Mouse (Mus musculus) embryonic facial prominence, embryonic 11.5 days (tissue): ENCODE data around the gene Eif4e2. TPM values are rescaled to one million over a fixed set of nuclear protein-coding genes. Genes with fewer than 3 reads are reported as not detected.

Source experiments
- ATAC-seq: fragments of 200-750 bp; cut with Nextera tagmentation; replicated peaks from 2 replicates; pipeline ENCODE4 v1.8.0; 2017; ENCODE audit warnings: low read depth; ENCODE audit not compliant: insufficient number of reproducible peaks, low FRiP score, low TSS enrichment
- DNase-seq: peaks from one replicate; pipeline ENCODE4 v3.0.0-alpha.2; 2015; ENCODE audit warnings: low spot score
- H3K27ac ChIP-seq: fragments of 300-500 bp; sonication (generic); replicated peaks from 2 replicates; pipeline ENCODE4 v1.5.1; 2014; ENCODE audit warnings: mild to moderate bottlenecking, low read depth, low read length, control low read depth
- H3K27me3 ChIP-seq: fragments of 300-500 bp; sonication (generic); 2 replicates; pipeline ENCODE4 v1.6.1; 2014; ENCODE audit warnings: mild to moderate bottlenecking, low read length, moderate library complexity, mixed read lengths; ENCODE audit not compliant: control insufficient read depth, insufficient read depth
- H3K36me3 ChIP-seq: fragments of 300-500 bp; sonication (generic); replicated peaks from 2 replicates; pipeline ENCODE4 v1.6.1; 2014; ENCODE audit warnings: low read depth, mild to moderate bottlenecking, low read length, moderate library complexity, mixed read lengths; ENCODE audit not compliant: control insufficient read depth, insufficient read depth
- H3K4me1 ChIP-seq: fragments of 300-500 bp; sonication (generic); 2 replicates; pipeline ENCODE4 v1.6.1; 2014; ENCODE audit warnings: low read length, mixed read lengths; ENCODE audit not compliant: control insufficient read depth, insufficient read depth
- H3K4me2 ChIP-seq: fragments of 300-500 bp; sonication (generic); 2 replicates; pipeline ENCODE4 v1.6.1; 2014; ENCODE audit warnings: low read depth, mild to moderate bottlenecking, control low read depth, low read length, moderate library complexity
- H3K4me3 ChIP-seq: fragments of 300-500 bp; sonication (generic); 2 replicates; pipeline ENCODE4 v1.5.1; 2014; ENCODE audit warnings: low read depth, low read length, control low read depth
- H3K9ac ChIP-seq: fragments of 300-500 bp; sonication (generic); replicated peaks from 2 replicates; pipeline ENCODE4 v1.6.1; 2014; ENCODE audit warnings: mild to moderate bottlenecking, control low read depth, low read length
- H3K9me3 ChIP-seq: fragments of 300-500 bp; sonication (generic); replicated peaks from 2 replicates; pipeline ENCODE4 v1.6.1; 2016; ENCODE audit warnings: mild to moderate bottlenecking, low read length, inconsistent platforms, mixed read lengths; ENCODE audit not compliant: control insufficient read depth
- WGBS: fragments of 180-500 bp; shearing (Covaris S2); extraction: QIAGEN DNeasy Blood & Tissue Kit; methylation state at CpG from one replicate; pipeline ENCODE4 v1.1.7; 2014; 5-methylcytosine and 5-hydroxymethylcytosine counted together
- polyA plus RNA-seq: library from polyadenylated mRNA; unstranded; fragments of >200 nt; fragmentation: Nextera tagmentation; extraction: Ambion mirVana; gene quantifications from 2 replicates; pipeline ENCODE4 v1.2.1, GENCODE M21; 2014

The Eif4e2 gene
- polyA plus RNA-seq, 1 experiment from 2014 or later = 148 TPM

- peaks cover 11% of the 10 kb centered on the region for H3K27me3 ChIP-seq
- ATAC-seq (no peak), DNase-seq (no peak)
- no peaks in the 10 kb centered on the region; the same call in 1 of the 2 replicates for H3K4me1 ChIP-seq
- no peaks in the 10 kb centered on the region for H3K9me3 ChIP-seq
- no peak within 1 kb of the TSS for H3K4me3 ChIP-seq
- no peak within 1 kb of the TSS for H3K27ac ChIP-seq
- 26% methylated on average over 4 of the region's 4 CpGs for WGBS
- no peak within 1 kb of the TSS for H3K4me2 ChIP-seq
- H3K9ac ChIP-seq = no peak within 1 kb of the TSS; the same call in 1 of the 2 replicates
- H3K36me3 ChIP-seq = no peaks in the 10 kb centered on the region
Observed at GRCm38 (mm10) chr1:87190429-87190828, 23.3 kb upstream of the Eif4e2 start, which contains the start of gene Chrnd. Chrnd (plus strand) TSS chr1:87190607.

GRCm38 (mm10) chr1:87197296-87197695 is 16.4 kb upstream of the Eif4e2 start:
- no peak for ATAC-seq

GRCm38 (mm10) chr1:87198119-87199065 is 15.3 kb upstream of the Eif4e2 start:
- H3K9me3 ChIP-seq = no peaks in the 10 kb centered on the region
- H3K9ac ChIP-seq = no peak overlapping the region
- no peak overlapping the region for H3K4me2 ChIP-seq
- no peak for ATAC-seq
- no peaks in the 10 kb centered on the region for H3K36me3 ChIP-seq
- H3K27ac ChIP-seq = no peak overlapping the region
- DNase-seq = no peak
- H3K27me3 ChIP-seq = no peaks in the 10 kb centered on the region
- 77% methylated on average over 12 of the region's 12 CpGs for WGBS
- no peak overlapping the region for H3K4me3 ChIP-seq
- no peaks in the 10 kb centered on the region for H3K4me1 ChIP-seq

More at GRCm38 (mm10) chr1:87197296-87197695, 16.4 kb upstream of the Eif4e2 start:
- no peak for DNase-seq
- no peak overlapping the region for H3K4me2 ChIP-seq
- H3K36me3 ChIP-seq = no peaks in the 10 kb centered on the region
- no peak overlapping the region for H3K9ac ChIP-seq
- WGBS = 83% methylated on average over 9 of the region's 9 CpGs
- no peaks in the 10 kb centered on the region for H3K4me1 ChIP-seq
- H3K9me3 ChIP-seq = no peaks in the 10 kb centered on the region
- no peak overlapping the region for H3K27ac ChIP-seq
- H3K27me3 ChIP-seq = no peaks in the 10 kb centered on the region
- H3K4me3 ChIP-seq = no peak overlapping the region

- H3K27ac ChIP-seq = no peak overlapping the region
- ATAC-seq = no peak
- H3K4me1 ChIP-seq = no peaks in the 10 kb centered on the region
- no peak for DNase-seq
- no peaks in the 10 kb centered on the region for H3K9me3 ChIP-seq
- H3K4me3 ChIP-seq = no peak overlapping the region
- no peaks in the 10 kb centered on the region for H3K27me3 ChIP-seq
- no peak overlapping the region for H3K9ac ChIP-seq
- H3K4me2 ChIP-seq = no peak overlapping the region
- H3K36me3 ChIP-seq = no peaks in the 10 kb centered on the region
- 74% methylated on average over 2 of the region's 2 CpGs for WGBS
Observed at GRCm38 (mm10) chr1:87200811-87201210, 12.9 kb upstream of the Eif4e2 start.

- Histone ChIP-seq H3K36me3 (no peaks in the 10 kb centered on the region), H3K4me1 (no peaks in the 10 kb centered on the region)
Observed at GRCm38 (mm10) chr1:87201848-87202247, 11.9 kb upstream of the Eif4e2 start.

GRCm38 (mm10) chr1:87203779-87204178 is 9.9 kb upstream of the Eif4e2 start:
- Histone ChIP-seq H3K9me3 (no peaks in the 10 kb centered on the region), H3K4me2 (no peak overlapping the region), H3K4me1 (no peaks in the 10 kb centered on the region), H3K9ac (no peak overlapping the region), H3K36me3 (no peaks in the 10 kb centered on the region), H3K4me3 (no peak overlapping the region), H3K27me3 (peaks cover 10% of the 10 kb centered on the region), H3K27ac (no peak overlapping the region)
- DNase-seq = no peak
- WGBS = 87% methylated on average over 5 of the region's 5 CpGs
- no peak for ATAC-seq

More at GRCm38 (mm10) chr1:87201848-87202247, 11.9 kb upstream of the Eif4e2 start:
- Histone ChIP-seq H3K4me2 (no peak overlapping the region), H3K9ac (no peak overlapping the region), H3K4me3 (no peak overlapping the region), H3K9me3 (no peaks in the 10 kb centered on the region), H3K27me3 (peaks cover 6% of the 10 kb centered on the region; the same call in 1 of the 2 replicates), H3K27ac (no peak overlapping the region)
- WGBS = 58% methylated on average over 1 of the region's 1 CpGs
- no peak for DNase-seq
- ATAC-seq = no peak

- no peak within 1 kb of the TSS for H3K4me2 ChIP-seq
- H3K9ac ChIP-seq = no peak within 1 kb of the TSS
- H3K36me3 ChIP-seq = no peaks in the 10 kb centered on the region
- peaks cover 10% of the 10 kb centered on the region for H3K27me3 ChIP-seq
- H3K4me1 ChIP-seq = no peaks in the 10 kb centered on the region
- WGBS = 85% methylated on average over 7 of the region's 7 CpGs
- no peak within 1 kb of the TSS for H3K27ac ChIP-seq
- no peak within 1 kb of the TSS for H3K4me3 ChIP-seq
- DNase-seq (no peak), ATAC-seq (no peak)
- H3K9me3 ChIP-seq = no peaks in the 10 kb centered on the region
Observed at GRCm38 (mm10) chr1:87204465-87204864, 9.2 kb upstream of the Eif4e2 start, which contains the start of gene Chrng. Chrng (plus strand) TSS chr1:87204657.

GRCm38 (mm10) chr1:87205038-87205437 is 8.7 kb upstream of the Eif4e2 start:
- DNase-seq = no peak
- ATAC-seq = no peak
- no peaks in the 10 kb centered on the region for H3K36me3 ChIP-seq
- H3K4me1 ChIP-seq = no peaks in the 10 kb centered on the region
- no peak overlapping the region for H3K4me2 ChIP-seq
- no peak overlapping the region for H3K27ac ChIP-seq
- WGBS = 37% methylated on average over 6 of the region's 6 CpGs
- no peak overlapping the region for H3K9ac ChIP-seq
- no peaks in the 10 kb centered on the region for H3K9me3 ChIP-seq
- peaks cover 10% of the 10 kb centered on the region for H3K27me3 ChIP-seq
- H3K4me3 ChIP-seq = no peak overlapping the region
